Mouse (Mus musculus) stomach, embryonic 15.5 days (tissue): ENCODE data around the gene Dok4. TPM values are rescaled to one million over a fixed set of nuclear protein-coding genes. Genes with fewer than 3 reads are reported as not detected.
"Not testable (repeated sequence)": the region's sequence is repeated elsewhere in the genome, so short reads cannot be mapped to it uniquely, and the experiment has no call there.

Experiments used
- ATAC-seq: fragments of 200-750 bp; cut with Nextera tagmentation; 2 replicates; pipeline ENCODE4 v1.8.0; 2017; ENCODE audit warnings: low read depth, moderate number of reproducible peaks, moderate TSS enrichment; ENCODE audit not compliant: insufficient read depth, low FRiP score
- H3K27ac ChIP-seq: fragments of 300-500 bp; sonication (generic); 2 replicates; pipeline ENCODE4 v1.5.1; 2015; ENCODE audit warnings: mild to moderate bottlenecking, inconsistent platforms
- H3K27me3 ChIP-seq: fragments of 300-500 bp; sonication (generic); replicated peaks from 2 replicates; pipeline ENCODE4 v1.6.1; 2015; ENCODE audit warnings: inconsistent platforms
- H3K36me3 ChIP-seq: fragments of 300-500 bp; sonication (generic); 2 replicates; pipeline ENCODE4 v1.6.1; 2015; ENCODE audit warnings: inconsistent platforms
- H3K4me1 ChIP-seq: fragments of 300-500 bp; sonication (generic); 2 replicates; pipeline ENCODE4 v1.6.1; 2015; ENCODE audit warnings: inconsistent platforms
- H3K4me2 ChIP-seq: fragments of 300-500 bp; sonication (generic); 2 replicates; pipeline ENCODE4 v1.6.1; 2015; ENCODE audit warnings: mild to moderate bottlenecking, inconsistent platforms
- H3K4me3 ChIP-seq: fragments of 300-500 bp; sonication (generic); replicated peaks from 2 replicates; pipeline ENCODE4 v1.5.1; 2015; ENCODE audit warnings: inconsistent platforms
- H3K9ac ChIP-seq: fragments of 300-500 bp; sonication (generic); 2 replicates; pipeline ENCODE4 v1.6.1; 2015; ENCODE audit warnings: inconsistent platforms
- H3K9me3 ChIP-seq: fragments of 300-500 bp; sonication (generic); 2 replicates; pipeline ENCODE4 v1.6.1; 2016; ENCODE audit warnings: inconsistent platforms
- WGBS: fragments of 180-500 bp; shearing (Covaris S2); methylation state at CpG from one replicate; pipeline ENCODE4 v1.1.7; 2015; 5-methylcytosine and 5-hydroxymethylcytosine counted together
- polyA plus RNA-seq: library from polyadenylated mRNA; unstranded; fragments of >200 nt; fragmentation: Nextera tagmentation; extraction: Ambion mirVana; gene quantifications from 2 replicates; pipeline ENCODE4 v1.2.1, GENCODE M21; 2015

Dok4 gene
- polyA plus RNA-seq, 1 experiment from 2014 or later = 26.9 TPM

GRCm38 (mm10) chr8:94837662-94838574, 38.2 kb downstream of the Dok4 start, which contains the start of the genes Coq9 and Ciapin1:
Gene Coq9 (plus strand): TSS chr8:94838321.
Gene Ciapin1 (minus strand): TSS chr8:94838358.
- peak within 1 kb of the TSS; percentile 99 for H3K4me3 ChIP-seq

GRCm38 (mm10) chr8:94836456-94837240, 39.5 kb downstream of the Dok4 start:
- H3K27me3 ChIP-seq = no peaks in the 10 kb centered on the region
- H3K36me3 ChIP-seq = peaks cover 3% of the 10 kb centered on the region; the same call in 1 of the 2 replicates
- peak overlapping the region; percentile 87 for H3K4me2 ChIP-seq
- H3K9me3 ChIP-seq = no peaks in the 10 kb centered on the region
- WGBS = 61% methylated on average over 11 of the region's 11 CpGs
- H3K4me1 ChIP-seq = peaks cover 7% of the 10 kb centered on the region
- no peak overlapping the region for H3K27ac ChIP-seq
- H3K4me3 ChIP-seq = peak overlapping the region; percentile 99
- ATAC-seq = no peak
- no peak overlapping the region for H3K9ac ChIP-seq

More at GRCm38 (mm10) chr8:94837662-94838574, 38.2 kb downstream of the Dok4 start, which contains the start of the genes Coq9 and Ciapin1:
- Histone ChIP-seq H3K27me3 (no peaks in the 10 kb centered on the region), H3K4me2 (peak within 1 kb of the TSS; percentile 87), H3K4me1 (peaks cover 7% of the 10 kb centered on the region), H3K36me3 (no peaks in the 10 kb centered on the region), H3K27ac (peak within 1 kb of the TSS; percentile 93), H3K9me3 (no peaks in the 10 kb centered on the region), H3K9ac (peak within 1 kb of the TSS; percentile 99)
- peak; percentile 97 for ATAC-seq
- WGBS = under 1% methylated on average over 82 of the region's 82 CpGs

GRCm38 (mm10) chr8:94835751-94836150, 40.4 kb downstream of the Dok4 start:
- 92% methylated on average over 13 of the region's 13 CpGs for WGBS

GRCm38 (mm10) chr8:94833901-94834405, 42.2 kb downstream of the Dok4 start:
- not testable (repeated sequence) for ATAC-seq
- WGBS = 64% methylated on average over 7 of the region's 7 CpGs

More at GRCm38 (mm10) chr8:94835751-94836150, 40.4 kb downstream of the Dok4 start:
- not testable (repeated sequence) for H3K9ac ChIP-seq, ATAC-seq, H3K9me3 ChIP-seq, H3K27ac ChIP-seq, H3K27me3 ChIP-seq, H3K4me3 ChIP-seq, H3K36me3 ChIP-seq, H3K4me2 ChIP-seq, H3K4me1 ChIP-seq

GRCm38 (mm10) chr8:94828284-94828683, 47.8 kb downstream of the Dok4 start:
- no peak for ATAC-seq
- no peak overlapping the region for H3K4me2 ChIP-seq
- H3K27ac ChIP-seq = no peak overlapping the region
- no peaks in the 10 kb centered on the region for H3K27me3 ChIP-seq
- H3K9ac ChIP-seq = no peak overlapping the region
- peaks cover 29% of the 10 kb centered on the region for H3K36me3 ChIP-seq
- H3K4me1 ChIP-seq = no peaks in the 10 kb centered on the region
- 85% methylated on average over 6 of the region's 6 CpGs for WGBS
- H3K4me3 ChIP-seq = no peak overlapping the region
- H3K9me3 ChIP-seq = no peaks in the 10 kb centered on the region

More at GRCm38 (mm10) chr8:94833901-94834405, 42.2 kb downstream of the Dok4 start:
- not testable (repeated sequence) for H3K9ac ChIP-seq, H3K36me3 ChIP-seq, H3K4me1 ChIP-seq, H3K4me2 ChIP-seq, H3K27me3 ChIP-seq, H3K27ac ChIP-seq, H3K4me3 ChIP-seq, H3K9me3 ChIP-seq

- Histone ChIP-seq H3K36me3 (peaks cover 38% of the 10 kb centered on the region), H3K4me2 (no peak overlapping the region), H3K9me3 (no peaks in the 10 kb centered on the region), H3K27ac (no peak overlapping the region), H3K4me1 (no peaks in the 10 kb centered on the region), H3K4me3 (no peak overlapping the region), H3K27me3 (no peaks in the 10 kb centered on the region), H3K9ac (no peak overlapping the region)
- no peak for ATAC-seq
- WGBS = 94% methylated on average over 5 of the region's 5 CpGs
Measured at GRCm38 (mm10) chr8:94826210-94826609, 49.9 kb downstream of the Dok4 start.

GRCm38 (mm10) chr8:94825170-94825569, 51.0 kb downstream of the Dok4 start:
- 88% methylated on average over 6 of the region's 6 CpGs for WGBS
- Histone ChIP-seq H3K9ac (no peak overlapping the region), H3K4me2 (no peak overlapping the region), H3K27ac (no peak overlapping the region), H3K4me3 (no peak overlapping the region), H3K27me3 (no peaks in the 10 kb centered on the region), H3K9me3 (no peaks in the 10 kb centered on the region), H3K4me1 (no peaks in the 10 kb centered on the region), H3K36me3 (peaks cover 42% of the 10 kb centered on the region)
- no peak for ATAC-seq

GRCm38 (mm10) chr8:94822637-94823560, 53.2 kb downstream of the Dok4 start:
- H3K27me3 ChIP-seq = no peaks in the 10 kb centered on the region
- H3K4me3 ChIP-seq = no peak overlapping the region
- no peaks in the 10 kb centered on the region for H3K9me3 ChIP-seq
- H3K36me3 ChIP-seq = peaks cover 38% of the 10 kb centered on the region
- WGBS = 76% methylated on average over 23 of the region's 23 CpGs
- no peak overlapping the region for H3K4me2 ChIP-seq
- ATAC-seq = peak; percentile 74
- H3K4me1 ChIP-seq = no peaks in the 10 kb centered on the region
- no peak overlapping the region for H3K27ac ChIP-seq
- H3K9ac ChIP-seq = no peak overlapping the region

- no peak for ATAC-seq
- H3K27me3 ChIP-seq = no peaks in the 10 kb centered on the region
- H3K4me1 ChIP-seq = no peaks in the 10 kb centered on the region
- no peak overlapping the region for H3K27ac ChIP-seq
- H3K9me3 ChIP-seq = no peaks in the 10 kb centered on the region
- 88% methylated on average over 2 of the region's 2 CpGs for WGBS
- no peak overlapping the region for H3K9ac ChIP-seq
- H3K4me3 ChIP-seq = no peak overlapping the region
- no peak overlapping the region for H3K4me2 ChIP-seq
- peaks cover 38% of the 10 kb centered on the region for H3K36me3 ChIP-seq
Measured at GRCm38 (mm10) chr8:94821381-94821780, 54.7 kb downstream of the Dok4 start.

- Histone ChIP-seq H3K4me3 (no peak overlapping the region), H3K4me1 (no peaks in the 10 kb centered on the region), H3K36me3 (peaks cover 36% of the 10 kb centered on the region), H3K4me2 (no peak overlapping the region), H3K9me3 (no peaks in the 10 kb centered on the region), H3K27ac (no peak overlapping the region), H3K27me3 (no peaks in the 10 kb centered on the region), H3K9ac (no peak overlapping the region)
- ATAC-seq = no peak
- 83% methylated on average over 7 of the region's 7 CpGs for WGBS
Measured at GRCm38 (mm10) chr8:94820553-94820952, 55.6 kb downstream of the Dok4 start.

- no peak; the same call in 1 of the 2 replicates for ATAC-seq
- WGBS = 69% methylated on average over 6 of the region's 6 CpGs
Measured at GRCm38 (mm10) chr8:94819671-94820179, 56.4 kb downstream of the Dok4 start.

More at GRCm38 (mm10) chr8:94819671-94820179, 56.4 kb downstream of the Dok4 start:
- no peak overlapping the region for H3K9ac ChIP-seq
- H3K4me1 ChIP-seq = no peaks in the 10 kb centered on the region
- H3K36me3 ChIP-seq = peaks cover 29% of the 10 kb centered on the region; the same call in 1 of the 2 replicates
- no peaks in the 10 kb centered on the region for H3K27me3 ChIP-seq
- no peak overlapping the region for H3K27ac ChIP-seq
- H3K4me3 ChIP-seq = no peak overlapping the region
- no peaks in the 10 kb centered on the region for H3K9me3 ChIP-seq
- H3K4me2 ChIP-seq = no peak overlapping the region
